Mouse (Mus musculus): ENCODE measurements around the gene Uqcc3.
"Not testable (repeated sequence)": the region's sequence is repeated elsewhere in the genome, so short reads cannot be mapped to it uniquely, and the experiment has no call there.

Gene Uqcc3

DNA sequence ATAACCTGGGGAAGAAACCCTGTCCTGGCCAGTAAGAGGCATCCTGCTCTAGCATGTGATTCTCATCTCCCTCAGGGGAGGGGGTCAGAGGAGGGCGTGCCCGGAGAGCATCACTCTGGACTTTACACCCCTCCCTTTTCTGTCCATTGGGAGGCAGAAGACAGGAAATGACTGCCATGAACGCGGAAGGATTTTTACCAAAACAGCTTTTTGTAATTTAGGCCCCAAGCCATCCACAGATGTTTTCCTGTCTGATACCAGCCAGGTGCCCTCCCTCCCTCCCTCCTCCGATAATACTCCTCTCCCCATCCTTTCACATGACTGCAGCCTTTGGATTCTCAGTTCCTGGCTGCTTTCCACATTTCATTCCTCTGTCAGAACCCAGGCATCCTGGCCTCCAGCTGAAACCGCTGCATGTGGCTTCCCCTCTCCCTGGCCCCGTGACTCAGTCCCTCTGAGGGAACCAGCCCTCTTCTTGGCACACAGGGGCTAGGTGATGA lies 30.3 kb downstream of the Uqcc3 start, which contains the start of gene Lrrn4cl:
Lrrn4cl (plus strand) TSS at position 367 of the 500 bp plus-strand sequence.
- DNase-seq (ENCODE audit: low read depth, low spot score), result no peak

GRCm38 (mm10) chr19:8848356-8848755 lies 32.4 kb downstream of the Uqcc3 start:
- DNase-seq (ENCODE audit: low read depth, low spot score), result no peak

DNA sequence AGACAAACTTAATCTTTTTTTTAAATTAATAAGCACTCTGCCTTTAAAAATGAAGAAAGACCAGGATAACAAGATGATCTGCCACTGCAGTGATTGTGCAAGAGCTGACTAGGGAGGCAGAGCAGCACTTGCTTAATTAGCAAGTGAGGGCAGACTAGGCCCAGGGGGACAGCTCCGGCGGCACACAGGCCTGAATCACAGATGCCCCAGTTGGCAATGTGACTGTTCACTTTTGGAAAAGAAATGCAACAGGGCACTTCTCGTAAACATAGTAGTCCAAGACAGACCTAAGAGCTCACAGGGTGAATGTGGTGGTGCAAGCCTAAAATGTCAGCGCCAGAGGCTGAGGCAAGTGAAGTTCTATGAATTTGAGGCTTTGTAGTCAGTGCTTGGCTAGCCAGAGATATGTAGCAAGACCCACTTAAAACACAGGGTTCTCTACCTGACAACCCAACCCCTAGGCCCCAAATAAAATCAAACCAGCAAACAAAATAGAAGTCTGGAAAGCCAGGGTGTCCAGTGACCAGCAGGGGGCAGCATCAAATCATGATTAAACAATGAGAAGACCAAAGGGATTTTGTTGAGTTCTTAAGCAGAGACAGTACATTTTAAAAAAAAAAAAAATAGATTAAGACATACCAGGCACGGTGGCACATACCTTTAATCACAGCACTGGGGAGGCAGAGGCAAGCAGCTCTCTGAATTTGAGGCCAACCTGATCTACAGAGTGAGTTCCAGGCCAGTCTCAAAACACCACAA lies 36.2 kb downstream of the Uqcc3 start:
- peak; percentile 80 for DNase-seq (ENCODE audit: low read depth, low spot score)

DNA sequence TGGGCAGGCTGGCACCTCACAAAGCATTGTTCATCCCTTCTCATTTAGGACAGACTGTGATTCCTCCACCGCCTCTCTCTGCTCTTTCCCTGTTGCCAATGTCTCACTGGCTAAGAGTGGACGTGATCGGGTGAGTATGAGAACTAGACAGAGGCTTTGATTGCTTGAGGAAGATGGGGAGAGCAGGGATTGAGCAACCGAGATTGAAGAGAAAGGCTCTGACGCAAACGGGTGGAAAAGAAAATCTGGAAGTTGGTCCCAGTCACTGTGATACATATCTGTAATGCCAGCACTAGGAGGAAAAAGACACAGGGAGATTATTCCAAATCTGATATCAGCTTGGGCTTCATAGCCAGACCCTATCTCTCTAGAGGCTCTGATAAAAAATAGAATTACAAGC lies 37.8 kb downstream of the Uqcc3 start:
- no peak for DNase-seq (ENCODE audit: low read depth, low spot score)

DNA sequence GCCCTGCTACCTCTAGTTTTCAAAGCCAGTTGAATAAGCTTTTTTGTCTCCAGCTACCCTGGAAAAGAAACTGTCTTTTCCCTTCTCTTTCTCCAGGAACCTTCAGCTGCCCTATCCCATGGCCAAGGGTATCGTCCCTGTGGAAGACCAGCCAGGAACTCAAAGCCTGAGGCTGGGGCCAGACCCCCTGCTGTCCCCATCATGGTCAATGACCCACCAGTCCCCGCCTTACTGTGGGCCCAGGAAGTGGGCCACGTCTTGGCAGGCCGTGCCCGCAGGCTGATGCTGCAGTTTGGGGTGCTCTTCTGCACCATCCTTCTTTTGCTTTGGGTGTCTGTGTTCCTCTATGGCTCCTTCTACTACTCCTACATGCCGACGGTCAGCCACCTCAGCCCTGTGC lies 39.7 kb downstream of the Uqcc3 start:
- no peak for DNase-seq (ENCODE audit: low read depth, low spot score)

DNA sequence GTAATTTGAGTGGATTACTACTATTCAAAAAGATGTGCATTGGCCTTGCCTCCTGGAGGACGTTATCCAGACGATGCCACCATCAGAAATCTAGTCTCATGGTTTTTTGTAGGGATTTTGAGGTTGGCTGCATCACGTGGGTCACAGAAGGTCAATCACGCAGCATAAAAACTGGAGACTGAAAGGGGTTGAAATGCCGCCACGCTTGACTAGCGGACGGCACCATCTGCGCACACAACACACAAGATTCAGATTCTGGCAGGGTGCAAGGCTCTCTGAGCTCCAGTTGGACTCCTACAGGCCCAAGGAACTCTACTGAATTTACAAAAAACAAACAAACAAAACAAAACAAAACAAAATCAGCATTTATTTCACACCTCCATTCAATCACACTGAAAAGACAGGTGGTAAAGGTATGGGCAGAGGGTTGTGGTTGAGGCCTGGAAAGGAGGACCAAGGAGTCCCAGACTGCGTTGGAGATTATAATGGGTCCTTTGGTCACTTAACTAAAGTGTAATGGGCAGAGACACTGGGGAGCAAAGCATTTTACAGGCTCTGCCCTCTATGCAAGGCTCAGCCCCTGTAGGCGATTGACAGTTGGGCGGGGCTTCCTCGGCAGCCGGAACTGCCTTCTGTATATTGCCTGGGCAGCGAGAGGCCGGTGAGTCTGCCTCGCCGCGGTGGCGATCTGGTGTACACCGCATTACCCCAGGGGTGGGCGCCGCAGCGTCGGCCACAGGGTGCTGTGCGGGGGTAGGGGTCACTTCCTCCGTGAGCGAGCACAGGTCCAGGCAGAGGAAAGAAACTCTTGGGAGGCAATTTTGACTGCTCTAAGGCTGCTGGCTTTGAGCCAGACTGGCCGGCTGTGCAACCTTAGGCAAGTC lies 40.6 kb downstream of the Uqcc3 start:
- peak; percentile 66 for DNase-seq (ENCODE audit: low read depth, low spot score)

GRCm38 (mm10) chr19:8839103-8839907 lies 41.4 kb downstream of the Uqcc3 start, which contains the start of gene Gng3:
Gene Gng3, minus strand, starts transcription at chr19:8839194.
- DNase-seq (ENCODE audit: low read depth, low spot score), result no peak

- DNase-seq (ENCODE audit: low read depth, low spot score), result peak; percentile 36
Observed at GRCm38 (mm10) chr19:8838041-8838730, 42.5 kb downstream of the Uqcc3 start.

GRCm38 (mm10) chr19:8837251-8837791 lies 43.4 kb downstream of the Uqcc3 start, which contains the start of gene Bscl2:
Gene Bscl2, plus strand, starts transcription at chr19:8837467.
- peak; percentile 88 for DNase-seq (ENCODE audit: low read depth, low spot score)

- DNase-seq (ENCODE audit: low read depth, low spot score), result not testable (repeated sequence)
Observed at GRCm38 (mm10) chr19:8836327-8836726, 44.4 kb downstream of the Uqcc3 start.

GRCm38 (mm10) chr19:8832971-8833370 lies 47.8 kb downstream of the Uqcc3 start:
- no peak for DNase-seq (ENCODE audit: low read depth, low spot score)

DNA sequence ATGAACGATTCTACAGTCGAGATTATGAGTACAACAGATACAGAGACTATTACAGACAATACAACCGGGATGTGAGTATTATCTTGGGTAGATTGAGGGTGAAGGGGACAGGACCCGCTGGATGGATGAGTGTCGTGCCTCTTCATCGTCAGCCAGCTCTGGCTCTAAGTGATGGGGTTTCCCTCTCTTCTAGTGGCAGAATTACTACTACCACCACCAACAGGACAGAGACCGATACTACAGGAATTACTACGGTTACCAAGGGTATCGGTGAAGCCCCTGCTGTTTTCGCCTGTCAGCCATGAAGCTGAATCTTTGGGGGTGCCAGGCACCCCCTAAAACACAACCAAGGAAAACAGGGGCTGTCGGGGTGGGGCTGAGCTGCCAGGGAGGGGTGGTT lies 49.5 kb downstream of the Uqcc3 start:
- no peak for DNase-seq (ENCODE audit: low read depth, low spot score)

DNA sequence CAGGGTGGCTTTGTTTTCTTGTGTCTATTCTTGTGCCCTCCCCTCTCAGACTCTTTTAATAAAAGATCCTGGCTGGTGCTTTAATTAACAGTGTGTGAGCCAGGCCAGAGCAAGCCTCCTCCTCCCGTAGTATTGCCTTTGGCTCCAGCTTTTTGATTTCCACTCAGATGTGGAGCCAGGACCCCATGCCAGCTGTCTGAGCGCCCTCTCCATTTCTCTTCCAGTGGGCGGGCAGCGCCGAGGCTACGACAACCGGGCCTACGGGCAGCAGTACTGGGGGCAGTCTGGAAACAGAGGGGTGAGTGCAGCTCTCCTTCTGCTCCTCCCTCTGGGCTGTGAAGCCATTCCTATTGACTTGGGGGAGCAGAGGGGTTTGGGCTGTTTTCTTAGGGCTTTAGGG lies 50.1 kb downstream of the Uqcc3 start:
- no peak for DNase-seq (ENCODE audit: low read depth, low spot score)

Data from CD4-positive helper T cell, adult 2 months (primary cell).